ENCODE assay signal across 8 mouse cellular contexts in the genomic region with DNA sequence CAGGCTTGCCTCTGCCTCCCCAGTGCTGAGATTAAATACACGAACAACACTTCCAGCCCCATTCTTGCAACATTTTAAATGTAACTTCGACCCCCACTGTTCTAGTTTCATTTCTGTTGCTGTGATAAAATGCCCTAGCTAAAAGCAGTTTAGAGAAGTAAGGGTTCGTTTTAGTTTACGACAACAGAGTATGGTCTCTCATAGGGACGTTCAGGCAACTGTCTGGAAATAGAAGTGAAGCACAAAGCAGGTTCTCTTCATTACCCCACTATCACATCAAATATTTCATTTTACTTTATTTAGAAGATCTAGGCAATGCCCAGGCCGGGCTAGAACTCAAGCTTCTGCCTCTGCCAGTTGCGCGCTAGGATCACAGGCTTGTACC. TPM values are rescaled to one million over a fixed set of nuclear protein-coding genes. Genes with fewer than 3 reads are reported as not detected.
DNase-seq lines count a peak whose midpoint lies in the region; ATAC-seq and TF ChIP-seq lines count a peak whose summit lies in the region.

No protein-coding gene starts in this region.

- no peak for ATAC-seq in heart, embryonic 13.5 days (ENCODE audit: extremely low read depth, insufficient number of reproducible peaks, low FRiP score, low TSS enrichment)
- ATAC-seq in hindbrain, embryonic 12.5 days (ENCODE audit: low FRiP score): no peak
- ATAC-seq in midbrain, embryonic 11.5 days (ENCODE audit: low FRiP score): no peak

- no peak for DNase-seq in heart, adult 11 months
- DNase-seq in midbrain, embryonic 11.5 days (ENCODE audit: low spot score, missing footprints): peak; percentile 84
- DNase-seq in T-cell, adult 2 months (ENCODE audit: low spot score): no peak
- no peak for DNase-seq in left cerebral cortex, adult 9 months (ENCODE audit: low spot score in 2 of 2)
- DNase-seq in layer of hippocampus, postnatal 36 days: no peak

- H3K9ac ChIP-seq in heart, embryonic 13.5 days: peak overlapping the region; percentile 94
- H3K9ac ChIP-seq in ES-Bruce4 (ENCODE audit: low read depth, poor library complexity, severe bottlenecking): peak overlapping the region; percentile 61
- peak overlapping the region; percentile 83 for H3K9ac ChIP-seq in hindbrain, embryonic 12.5 days
- peak overlapping the region; percentile 84 for H3K9ac ChIP-seq in midbrain, embryonic 11.5 days (ENCODE audit: low read length)

- 37% methylated on average over 8 of the region's 8 CpGs for WGBS in heart, embryonic 13.5 days
- 37% methylated on average over 8 of the region's 8 CpGs for WGBS in hindbrain, embryonic 12.5 days
- WGBS in midbrain, embryonic 11.5 days: 40% methylated on average over 8 of the region's 8 CpGs

- no peak for TF ChIP-seq EP300 in ES-Bruce4 (IDR thresholded peaks at IDR 0.05; ENCODE audit: insufficient read depth, low read depth, low read length)

- peak overlapping the region; percentile 90 for H3K4me3 ChIP-seq in heart, embryonic 13.5 days
- H3K4me3 ChIP-seq in ES-Bruce4 (ENCODE audit: low read depth, low read length): peak overlapping the region; percentile 85
- peak overlapping the region; percentile 83 for H3K4me3 ChIP-seq in hindbrain, embryonic 12.5 days
- peak overlapping the region; percentile 93 for H3K4me3 ChIP-seq in midbrain, embryonic 11.5 days (ENCODE audit: low read depth, low read length)

- no peak for TF ChIP-seq POLR2A in ES-Bruce4 (IDR thresholded peaks at IDR 0.05; ENCODE audit: insufficient read depth, low read length)

- peak overlapping the region; percentile 95 for H3K4me2 ChIP-seq in heart, embryonic 13.5 days
- H3K4me2 ChIP-seq in hindbrain, embryonic 12.5 days (replicated peaks): peak overlapping the region; percentile 86
- H3K4me2 ChIP-seq in midbrain, embryonic 11.5 days: peak overlapping the region; percentile 74

- H3K9me3 ChIP-seq in heart, embryonic 13.5 days: no peaks in the 10 kb centered on the region
- H3K9me3 ChIP-seq in ES-Bruce4 (replicated peaks; ENCODE audit: control insufficient read depth, insufficient read depth, low read length, poor library complexity, severe bottlenecking): no peaks in the 10 kb centered on the region
- no peaks in the 10 kb centered on the region for H3K9me3 ChIP-seq in hindbrain, embryonic 12.5 days (replicated peaks)
- no peaks in the 10 kb centered on the region for H3K9me3 ChIP-seq in midbrain, embryonic 11.5 days (ENCODE audit: control insufficient read depth, low read length)

- no peaks in the 10 kb centered on the region for H3K27me3 ChIP-seq in heart, embryonic 13.5 days (replicated peaks)
- H3K27me3 ChIP-seq in ES-Bruce4 (ENCODE audit: control insufficient read depth, insufficient read depth, low read length, poor library complexity, severe bottlenecking): no peaks in the 10 kb centered on the region
- no peaks in the 10 kb centered on the region for H3K27me3 ChIP-seq in hindbrain, embryonic 12.5 days
- H3K27me3 ChIP-seq in midbrain, embryonic 11.5 days (ENCODE audit: control insufficient read depth, insufficient read depth, low read length): no peaks in the 10 kb centered on the region

- no peak for TF ChIP-seq CTCF in ES-Bruce4 (IDR thresholded peaks at IDR 0.05; ENCODE audit: low read depth, low read length)

- H3K36me3 ChIP-seq in heart, embryonic 13.5 days: peaks cover 32% of the 10 kb centered on the region
- H3K36me3 ChIP-seq in ES-Bruce4 (ENCODE audit: control insufficient read depth, insufficient read depth, low read length, poor library complexity, severe bottlenecking): peaks cover 8% of the 10 kb centered on the region
- peaks cover 15% of the 10 kb centered on the region for H3K36me3 ChIP-seq in hindbrain, embryonic 12.5 days
- H3K36me3 ChIP-seq in midbrain, embryonic 11.5 days (ENCODE audit: control insufficient read depth, insufficient read depth, low read length): peaks cover 9% of the 10 kb centered on the region; the same call in 1 of the 2 replicates

- H3K4me1 ChIP-seq in heart, embryonic 13.5 days: peaks cover 27% of the 10 kb centered on the region
- no peaks in the 10 kb centered on the region for H3K4me1 ChIP-seq in ES-Bruce4 (ENCODE audit: control insufficient read depth, insufficient read depth, low read length)
- peaks cover 21% of the 10 kb centered on the region for H3K4me1 ChIP-seq in hindbrain, embryonic 12.5 days
- H3K4me1 ChIP-seq in midbrain, embryonic 11.5 days (ENCODE audit: control insufficient read depth, insufficient read depth, low read length): peaks cover 13% of the 10 kb centered on the region

- H3K27ac ChIP-seq in heart, embryonic 13.5 days (replicated peaks): peak overlapping the region; percentile 95
- H3K27ac ChIP-seq in ES-Bruce4 (ENCODE audit: insufficient read depth, low read length): peak overlapping the region; percentile 23; the same call in 1 of the 2 replicates
- H3K27ac ChIP-seq in hindbrain, embryonic 12.5 days: peak overlapping the region; percentile 91
- peak overlapping the region; percentile 76; the same call in 1 of the 2 replicates for H3K27ac ChIP-seq in midbrain, embryonic 11.5 days (ENCODE audit: low read depth, low read length)

RNA-seq across cellular contexts. Expression of gene Dbnl, which starts 0.6 kb away (rescaled TPM):
- 85.7 and 86.0 TPM in 2 replicates for polyA plus RNA-seq in heart, embryonic 13.5 days (2015; fragmentation: Nextera tagmentation; extraction: Ambion mirVana)
- polyA plus RNA-seq in ES-Bruce4 (2011; ENCODE audit: insufficient read depth, insufficient read length, low read depth, missing spikeins): 27.4 and 33.4 TPM in 2 replicates
- 145 and 153 TPM in 2 replicates for polyA plus RNA-seq in hindbrain, embryonic 12.5 days (2016; fragmentation: Nextera tagmentation; extraction: Ambion mirVana)
- 136 and 144 TPM in 2 replicates for polyA plus RNA-seq in midbrain, embryonic 11.5 days (2014; fragmentation: Nextera tagmentation; extraction: Ambion mirVana)
- total RNA-seq in layer of hippocampus, postnatal 36 days (2021): 10 to 100 TPM; 76.8 to 78.0 TPM

RNA-seq across cellular contexts. Expression of gene Pgam2, which starts 15.9 kb away (rescaled TPM):
- 801 and 908 TPM in 2 replicates for polyA plus RNA-seq in heart, embryonic 13.5 days (2015; fragmentation: Nextera tagmentation; extraction: Ambion mirVana)
- 1.6 and 2.2 TPM in 2 replicates for polyA plus RNA-seq in ES-Bruce4 (2011; ENCODE audit: insufficient read depth, insufficient read length, low read depth, missing spikeins)
- 6.6 and 13.2 TPM in 2 replicates for polyA plus RNA-seq in hindbrain, embryonic 12.5 days (2016; fragmentation: Nextera tagmentation; extraction: Ambion mirVana)
- polyA plus RNA-seq in midbrain, embryonic 11.5 days (2014; fragmentation: Nextera tagmentation; extraction: Ambion mirVana): 4.5 and 4.6 TPM in 2 replicates
- 10 to 100 TPM; 14.4 to 14.8 TPM for total RNA-seq in layer of hippocampus, postnatal 36 days (2021)

RNA-seq across cellular contexts. Expression of gene Urgcp, which starts 25.5 kb away (rescaled TPM):
- polyA plus RNA-seq in heart, embryonic 13.5 days (2015; fragmentation: Nextera tagmentation; extraction: Ambion mirVana): 26.6 and 30.0 TPM in 2 replicates
- 10.6 and 11.7 TPM in 2 replicates for polyA plus RNA-seq in ES-Bruce4 (2011; ENCODE audit: insufficient read depth, insufficient read length, low read depth, missing spikeins)
- polyA plus RNA-seq in hindbrain, embryonic 12.5 days (2016; fragmentation: Nextera tagmentation; extraction: Ambion mirVana): 26.1 and 26.6 TPM in 2 replicates
- polyA plus RNA-seq in midbrain, embryonic 11.5 days (2014; fragmentation: Nextera tagmentation; extraction: Ambion mirVana): 9.9 and 11.7 TPM in 2 replicates
- 10 to 100 TPM; 63.9 to 73.3 TPM for total RNA-seq in layer of hippocampus, postnatal 36 days (2021)

RNA-seq across cellular contexts. Expression of gene Polm, which starts 50.2 kb away (rescaled TPM):
- 5.8 and 6.9 TPM in 2 replicates for polyA plus RNA-seq in heart, embryonic 13.5 days (2015; fragmentation: Nextera tagmentation; extraction: Ambion mirVana)
- polyA plus RNA-seq in ES-Bruce4 (2011; ENCODE audit: insufficient read depth, insufficient read length, low read depth, missing spikeins): 9.3 and 9.9 TPM in 2 replicates
- 8.5 TPM in 2 replicates for polyA plus RNA-seq in hindbrain, embryonic 12.5 days (2016; fragmentation: Nextera tagmentation; extraction: Ambion mirVana)
- 7.1 and 7.3 TPM in 2 replicates for polyA plus RNA-seq in midbrain, embryonic 11.5 days (2014; fragmentation: Nextera tagmentation; extraction: Ambion mirVana)
- 10 to 100 TPM; 12.1 to 14.0 TPM for total RNA-seq in layer of hippocampus, postnatal 36 days (2021)

Comparison
In these comparisons a context has a peak if more than half of its experiments do, and no peak if none do; other contexts are left out.
1. H3K27ac ChIP-seq: peak in every context shown above with its lines; median percentile 95 in heart, embryonic 13.5 days; 91 in hindbrain, embryonic 12.5 days; 76 in midbrain, embryonic 11.5 days; 23 in ES-Bruce4.
2. RNA of gene Pgam2, which starts 15.9 kb away (polyA plus RNA-seq): 801 to 908 TPM in heart, embryonic 13.5 days; 6.6 to 13.2 TPM in hindbrain, embryonic 12.5 days, 4.5 to 4.6 TPM in midbrain, embryonic 11.5 days and 1.6 to 2.2 TPM in ES-Bruce4; every median in the first group is over 10 times any median in the second.
3. Peak in every context shown above with its lines, with median percentiles within 50 percentile points of each other: H3K4me2 ChIP-seq, H3K4me3 ChIP-seq and H3K9ac ChIP-seq.